Mouse (Mus musculus): ENCODE results near the gene Ubn2. TPM values are rescaled to one million over a fixed set of nuclear protein-coding genes. Genes with fewer than 3 reads are reported as not detected.
"Not testable (repeated sequence)": the region's sequence is repeated elsewhere in the genome, so short reads cannot be mapped to it uniquely, and the experiment has no call there.

The Ubn2 gene
- polyA plus RNA-seq, 1 experiment, result 1.8 TPM

GRCm38 (mm10) chr6:38448295-38448694 lies 14.5 kb downstream of the Ubn2 start:
- H3K79me2 ChIP-seq (ENCODE audit: control insufficient read depth, insufficient read depth), result peaks cover 17% of the 10 kb centered on the region
- no peak overlapping the region for H3ac ChIP-seq (ENCODE audit: control insufficient read depth, insufficient read length, low read depth)
- TF ChIP-seq CTCF (IDR thresholded peaks at IDR 0.05; ENCODE audit: control insufficient read depth, insufficient read depth, insufficient read length), result no peak
- H3K36me3 ChIP-seq (ENCODE audit: control insufficient read depth, insufficient read depth), result peaks cover 20% of the 10 kb centered on the region
- H3K4me3 ChIP-seq (ENCODE audit: insufficient read depth, poor library complexity, severe bottlenecking), result no peak overlapping the region
- peaks cover 1% of the 10 kb centered on the region for H3K79me3 ChIP-seq (ENCODE audit: low read depth)
- H3K27me3 ChIP-seq (ENCODE audit: control insufficient read depth, insufficient read depth, insufficient read length), result no peaks in the 10 kb centered on the region

- Histone ChIP-seq H3K79me3 (ENCODE audit: low read depth) (no peaks in the 10 kb centered on the region), H3K27me3 (ENCODE audit: control insufficient read depth, insufficient read depth, insufficient read length) (no peaks in the 10 kb centered on the region), H3ac (ENCODE audit: control insufficient read depth, insufficient read length, low read depth) (no peak overlapping the region), H3K4me3 (ENCODE audit: insufficient read depth, poor library complexity, severe bottlenecking) (no peak overlapping the region), H3K36me3 (ENCODE audit: control insufficient read depth, insufficient read depth) (peaks cover 19% of the 10 kb centered on the region), H3K79me2 (ENCODE audit: control insufficient read depth, insufficient read depth) (no peaks in the 10 kb centered on the region)
- TF ChIP-seq FOSL1 (IDR thresholded peaks at IDR 0.05; ENCODE audit: insufficient read depth, low read length, poor library complexity, severe bottlenecking), result no peak
- no peak for TF ChIP-seq CTCF (IDR thresholded peaks at IDR 0.05; ENCODE audit: control insufficient read depth, insufficient read depth, insufficient read length)
- TF ChIP-seq USF1 (IDR thresholded peaks at IDR 0.05; ENCODE audit: low read depth), result no peak
- TF ChIP-seq MAX (IDR thresholded peaks at IDR 0.05), result no peak
Observed at GRCm38 (mm10) chr6:38453049-38453448, 19.3 kb downstream of the Ubn2 start.

GRCm38 (mm10) chr6:38456425-38456824 lies 22.7 kb downstream of the Ubn2 start:
- H3K79me2 ChIP-seq (ENCODE audit: control insufficient read depth, insufficient read depth); H3K27me3 ChIP-seq (ENCODE audit: control insufficient read depth, insufficient read depth, insufficient read length); H3K79me3 ChIP-seq (ENCODE audit: low read depth); H3K4me3 ChIP-seq (ENCODE audit: insufficient read depth, poor library complexity, severe bottlenecking); H3ac ChIP-seq (ENCODE audit: control insufficient read depth, insufficient read length, low read depth): not testable (repeated sequence)
- peaks cover 22% of the 10 kb centered on the region for H3K36me3 ChIP-seq (ENCODE audit: control insufficient read depth, insufficient read depth)

- Histone ChIP-seq H3K79me2 (ENCODE audit: control insufficient read depth, insufficient read depth) (no peaks in the 10 kb centered on the region), H3ac (ENCODE audit: control insufficient read depth, insufficient read length, low read depth) (no peak overlapping the region), H3K27me3 (ENCODE audit: control insufficient read depth, insufficient read depth, insufficient read length) (no peaks in the 10 kb centered on the region), H3K79me3 (ENCODE audit: low read depth) (no peaks in the 10 kb centered on the region), H3K36me3 (ENCODE audit: control insufficient read depth, insufficient read depth) (peaks cover 28% of the 10 kb centered on the region), H3K4me3 (ENCODE audit: insufficient read depth, poor library complexity, severe bottlenecking) (no peak overlapping the region)
- TF ChIP-seq MYOD1 (IDR thresholded peaks at IDR 0.05; ENCODE audit: control insufficient read depth, insufficient read length, low read depth) (no peak), MYOG (IDR thresholded peaks at IDR 0.05; ENCODE audit: control insufficient read depth, extremely low read depth, insufficient read length) (no peak), CEBPB (IDR thresholded peaks at IDR 0.05; ENCODE audit: low read depth) (no peak), FOSL1 (IDR thresholded peaks at IDR 0.05; ENCODE audit: insufficient read depth, low read length, poor library complexity, severe bottlenecking) (no peak), MAX (IDR thresholded peaks at IDR 0.05) (no peak), CTCF (IDR thresholded peaks at IDR 0.05; ENCODE audit: control insufficient read depth, insufficient read depth, insufficient read length) (no peak), USF1 (IDR thresholded peaks at IDR 0.05; ENCODE audit: low read depth) (no peak)
Observed at GRCm38 (mm10) chr6:38458075-38458474, 24.3 kb downstream of the Ubn2 start.

GRCm38 (mm10) chr6:38469591-38469990 lies 35.8 kb downstream of the Ubn2 start:
- Histone ChIP-seq H3K4me3 (ENCODE audit: insufficient read depth, poor library complexity, severe bottlenecking) (no peak overlapping the region), H3K27me3 (ENCODE audit: control insufficient read depth, insufficient read depth, insufficient read length) (no peaks in the 10 kb centered on the region), H3K36me3 (ENCODE audit: control insufficient read depth, insufficient read depth) (peaks cover 21% of the 10 kb centered on the region), H3K79me3 (ENCODE audit: low read depth) (no peaks in the 10 kb centered on the region), H3ac (ENCODE audit: control insufficient read depth, insufficient read length, low read depth) (no peak overlapping the region), H3K79me2 (ENCODE audit: control insufficient read depth, insufficient read depth) (no peaks in the 10 kb centered on the region)
- no peak for TF ChIP-seq MYOD1 (IDR thresholded peaks at IDR 0.05; ENCODE audit: control insufficient read depth, insufficient read length, low read depth)

- H3ac ChIP-seq (ENCODE audit: control insufficient read depth, insufficient read length, low read depth), result no peak overlapping the region
- H3K27me3 ChIP-seq (ENCODE audit: control insufficient read depth, insufficient read depth, insufficient read length), result no peaks in the 10 kb centered on the region
- H3K4me3 ChIP-seq (ENCODE audit: insufficient read depth, poor library complexity, severe bottlenecking), result no peak overlapping the region
- peak; percentile 81 for TF ChIP-seq MYOD1 (IDR thresholded peaks at IDR 0.05; ENCODE audit: control insufficient read depth, insufficient read length, low read depth)
- no peak for TF ChIP-seq CEBPB (IDR thresholded peaks at IDR 0.05; ENCODE audit: low read depth)
- no peaks in the 10 kb centered on the region for H3K79me2 ChIP-seq (ENCODE audit: control insufficient read depth, insufficient read depth)
- no peaks in the 10 kb centered on the region for H3K79me3 ChIP-seq (ENCODE audit: low read depth)
- peaks cover 65% of the 10 kb centered on the region for H3K36me3 ChIP-seq (ENCODE audit: control insufficient read depth, insufficient read depth)
Observed at GRCm38 (mm10) chr6:38481694-38482371, 48.1 kb downstream of the Ubn2 start.

GRCm38 (mm10) chr6:38492550-38492949 lies 58.8 kb downstream of the Ubn2 start:
- H3K79me2 ChIP-seq (ENCODE audit: control insufficient read depth, insufficient read depth), result no peaks in the 10 kb centered on the region
- no peak for TF ChIP-seq CEBPB (IDR thresholded peaks at IDR 0.05; ENCODE audit: low read depth)
- TF ChIP-seq MAX (IDR thresholded peaks at IDR 0.05), result no peak
- no peak for TF ChIP-seq USF1 (IDR thresholded peaks at IDR 0.05; ENCODE audit: low read depth)
- no peak for TF ChIP-seq CTCF (IDR thresholded peaks at IDR 0.05; ENCODE audit: control insufficient read depth, insufficient read depth, insufficient read length)
- TF ChIP-seq MYOG (IDR thresholded peaks at IDR 0.05; ENCODE audit: control insufficient read depth, extremely low read depth, insufficient read length), result no peak
- no peaks in the 10 kb centered on the region for H3K79me3 ChIP-seq (ENCODE audit: low read depth)
- no peaks in the 10 kb centered on the region for H3K27me3 ChIP-seq (ENCODE audit: control insufficient read depth, insufficient read depth, insufficient read length)
- H3K36me3 ChIP-seq (ENCODE audit: control insufficient read depth, insufficient read depth), result peaks cover 44% of the 10 kb centered on the region
- no peak overlapping the region for H3ac ChIP-seq (ENCODE audit: control insufficient read depth, insufficient read length, low read depth)
- H3K4me3 ChIP-seq (ENCODE audit: insufficient read depth, poor library complexity, severe bottlenecking), result no peak overlapping the region

All from C2C12 (cell line).